Mouse (Mus musculus) spleen, adult 2 months (tissue): ENCODE measurements at regions not wholly inside any gene's neighbourhood (a gene's known extent, or its start where the extent isn't known, plus 50 kb on each side); places are given as distances from the start of the nearest gene placed in this dataset.

ENCODE experiments used
- CTCF ChIP-seq: fragments of 200-500 bp; IDR thresholded peaks from 2 replicates; pipeline ENCODE4 v1.5.1; 2011; ENCODE audit warnings: mild to moderate bottlenecking, inconsistent platforms; ENCODE audit not compliant: insufficient read depth, insufficient read length, insufficient replicate concordance; ENCODE audit errors: extremely low read depth
- POLR2A ChIP-seq: fragments of 200-500 bp; IDR thresholded peaks from 2 replicates; pipeline ENCODE4 v1.6.1; 2011; ENCODE audit warnings: low read depth, low read length, inconsistent platforms

DNA sequence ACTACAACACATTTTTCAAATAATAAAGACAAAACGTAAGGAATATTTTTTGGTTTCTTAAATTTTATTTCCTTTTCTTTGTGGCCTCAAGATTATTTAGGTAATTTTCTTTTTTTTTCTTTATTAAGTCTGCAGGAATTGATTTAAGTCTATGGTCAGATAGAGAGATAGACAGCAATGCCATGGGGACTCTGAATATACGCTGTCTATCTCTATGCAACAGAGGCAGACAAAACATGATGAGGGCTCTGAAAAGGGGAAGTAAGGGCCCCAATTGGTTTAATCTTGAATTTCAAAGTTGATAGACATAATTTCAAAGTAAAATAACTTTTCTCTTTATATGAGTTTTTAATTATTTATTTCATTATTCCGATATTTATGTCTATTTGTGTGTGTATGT lies 372.0 kb upstream of the Dph6 start:
- TF ChIP-seq POLR2A (no peak), CTCF (no peak)
